Mouse (Mus musculus) layer of hippocampus, adult 2 months (tissue): ENCODE measurements around the gene Mnx1. TPM values are rescaled to one million over a fixed set of nuclear protein-coding genes. Genes with fewer than 3 reads are reported as not detected.

Experiments used
- DNase-seq, 2 experiments: peaks; one replicate each; pipeline ENCODE4 v3.0.0; 2022; ENCODE audit warnings: low spot score in 2 of 2
- H3K27ac ChIP-seq: fragments of 200-600 bp; 2 replicates; pipeline ENCODE4 v1.8.1; 2022
- H3K4me3 ChIP-seq: fragments of 200-600 bp; 2 replicates; pipeline ENCODE4 v1.8.1; 2022; ENCODE audit warnings: mild to moderate bottlenecking
- CTCF ChIP-seq: fragments of 200-600 bp; conservative IDR thresholded peaks from 2 replicates; pipeline ENCODE4 v1.8.1; 2022; ENCODE audit warnings: antibody characterized with exemption, mild to moderate bottlenecking, moderate library complexity
- long read RNA-seq, 2 experiments: library from polyadenylated mRNA; stranded (forward); transcript quantifications; one replicate each; pipeline ENCODE4 v2.0.0; 2021; ENCODE audit warnings: borderline mapping rate in 2 of 2
- total RNA-seq, 2 experiments: library from RNA; stranded (reverse); gene quantifications; 2 replicates each; pipeline ENCODE4 v1.2.3; 2021

Gene Mnx1
- not detected for total RNA-seq
- long read RNA-seq, experiment 1: 0 reads
- long read RNA-seq, experiment 2: 0 reads

- Histone ChIP-seq H3K4me3 (peak within 1 kb of the TSS; percentile 25; the same call in 1 of the 2 replicates), H3K27ac (no peak within 1 kb of the TSS)
- TF ChIP-seq CTCF: no peak
- no peak for DNase-seq
These were observed at the start of gene Mnx1 for GRCm38 (mm10) chr5:29478208-29479197. TSS of gene Mnx1 (minus strand) at chr5:29478470.

GRCm38 (mm10) chr5:29516432-29516831 lies 38.2 kb upstream of the Mnx1 start:
- DNase-seq: no peak
- Histone ChIP-seq H3K4me3 (no peak overlapping the region), H3K27ac (no peak overlapping the region)
- TF ChIP-seq CTCF: no peak

GRCm38 (mm10) chr5:29515888-29516287 lies 37.6 kb upstream of the Mnx1 start:
- no peak for TF ChIP-seq CTCF
- DNase-seq: no peak
- no peak overlapping the region for H3K4me3 ChIP-seq
- H3K27ac ChIP-seq: no peak overlapping the region

- DNase-seq: no peak
- Histone ChIP-seq H3K27ac (no peak overlapping the region), H3K4me3 (no peak overlapping the region)
- no peak for TF ChIP-seq CTCF
These were observed 28.7 kb upstream of the Mnx1 start for GRCm38 (mm10) chr5:29507013-29507412.

GRCm38 (mm10) chr5:29487321-29487720 lies 9.1 kb upstream of the Mnx1 start:
- no peak overlapping the region for H3K4me3 ChIP-seq
- no peak for TF ChIP-seq CTCF
- H3K27ac ChIP-seq: no peak overlapping the region
- DNase-seq: no peak

- no peak for TF ChIP-seq CTCF
- no peak overlapping the region for H3K27ac ChIP-seq
- no peak for DNase-seq
- no peak overlapping the region for H3K4me3 ChIP-seq
These were observed 7.7 kb upstream of the Mnx1 start for GRCm38 (mm10) chr5:29485941-29486320.

GRCm38 (mm10) chr5:29484965-29485940 lies 7.0 kb upstream of the Mnx1 start:
- no peak for DNase-seq
- H3K27ac ChIP-seq: no peak overlapping the region
- H3K4me3 ChIP-seq: no peak overlapping the region
- no peak for TF ChIP-seq CTCF

GRCm38 (mm10) chr5:29483801-29484200 lies 5.5 kb upstream of the Mnx1 start:
- no peak overlapping the region for H3K4me3 ChIP-seq
- TF ChIP-seq CTCF: no peak
- DNase-seq: no peak
- H3K27ac ChIP-seq: no peak overlapping the region

GRCm38 (mm10) chr5:29479198-29479593 lies 926 bp upstream of the Mnx1 start:
- no peak for DNase-seq
- no peak overlapping the region for H3K27ac ChIP-seq
- TF ChIP-seq CTCF: peak; percentile 62
- H3K4me3 ChIP-seq: no peak overlapping the region

GRCm38 (mm10) chr5:29477474-29478207 lies 629 bp downstream of the Mnx1 start:
- Histone ChIP-seq H3K4me3 (peak overlapping the region; percentile 25; the same call in 1 of the 2 replicates), H3K27ac (no peak overlapping the region)
- no peak for DNase-seq
- TF ChIP-seq CTCF: no peak

- Histone ChIP-seq H3K27ac (no peak overlapping the region), H3K4me3 (no peak overlapping the region)
- no peak for DNase-seq
- no peak for TF ChIP-seq CTCF
These were observed 2.2 kb downstream of the Mnx1 start for GRCm38 (mm10) chr5:29476021-29476420.

GRCm38 (mm10) chr5:29475556-29475955 lies 2.7 kb downstream of the Mnx1 start:
- Histone ChIP-seq H3K27ac (no peak overlapping the region), H3K4me3 (no peak overlapping the region)
- TF ChIP-seq CTCF: no peak
- no peak for DNase-seq
